Comparison of ENCODE assay signal across 23 mouse cellular contexts in genomic region chr4:134774126-134774525, GRCm38 (mm10). TPM values are rescaled to one million over a fixed set of nuclear protein-coding genes. Genes with fewer than 3 reads are reported as not detected.
DNase-seq lines count a peak whose midpoint lies in the region; ATAC-seq and TF ChIP-seq lines count a peak whose summit lies in the region.
"Had no signal": no experiment of that assay in that cellular context is flagged by ENCODE, and none has a peak within 500 bp of the region (broad histone marks: within the 10 kb centered on the region; RNA-seq: fewer than 3 reads in every experiment).

No protein-coding gene starts in this region.

- no peak for TF ChIP-seq EP300 in liver, embryonic 14.5 days (IDR thresholded peaks at IDR 0.05; ENCODE audit: low read depth)

- no peaks in the 10 kb centered on the region for H3K27me3 ChIP-seq in liver, embryonic 11.5 days (replicated peaks; ENCODE audit: control insufficient read depth, insufficient read depth, low read length)
- no peaks in the 10 kb centered on the region for H3K27me3 ChIP-seq in liver, embryonic 14.5 days (ENCODE audit: control insufficient read depth, insufficient read depth, low read length)
- H3K27me3 ChIP-seq: forebrain, embryonic 15.5 days; intestine, embryonic 15.5 days had no signal

- no peak for TF ChIP-seq CTCF in liver, embryonic 14.5 days (IDR thresholded peaks at IDR 0.05; ENCODE audit: low read depth)

- 56% methylated on average over 6 of the region's 6 CpGs for WGBS in liver, embryonic 11.5 days
- 30% methylated on average over 6 of the region's 6 CpGs for WGBS in liver, embryonic 14.5 days (ENCODE audit: insufficient replicate concordance)

- peaks cover 35% of the 10 kb centered on the region for H3K4me1 ChIP-seq in liver, embryonic 11.5 days (replicated peaks; ENCODE audit: control insufficient read depth, insufficient read depth, low read length)
- peaks cover 14 to 29% of the 10 kb centered on the region in 2 experiments for H3K4me1 ChIP-seq in liver, embryonic 14.5 days (replicated peaks; ENCODE audit: control insufficient read depth in 2 of 2, insufficient read depth in 2 of 2, low read length in 1 of 2)
- H3K4me1 ChIP-seq: forebrain, embryonic 12.5 days; forebrain, embryonic 15.5 days; hindbrain, embryonic 15.5 days had no signal

- peak overlapping the region; percentile 26; the same call in 1 of the 2 replicates for H3K27ac ChIP-seq in liver, embryonic 11.5 days (ENCODE audit: low read depth, low read length)
- H3K27ac ChIP-seq in liver, embryonic 14.5 days, result no peak overlapping the region
- H3K27ac ChIP-seq: embryonic facial prominence, embryonic 10.5 days; embryonic facial prominence, embryonic 13.5 days; forebrain, embryonic 12.5 days; forebrain, embryonic 15.5 days; heart, embryonic 13.5 days; hindbrain, embryonic 12.5 days; hindbrain, embryonic 15.5 days; intestine, embryonic 15.5 days had no signal

- H3K4me2 ChIP-seq in liver, embryonic 11.5 days, result no peak overlapping the region
- no peak overlapping the region for H3K4me2 ChIP-seq in liver, embryonic 14.5 days (ENCODE audit: low read depth)
- H3K4me2 ChIP-seq: embryonic facial prominence, embryonic 13.5 days; forebrain, embryonic 12.5 days; forebrain, embryonic 15.5 days; heart, embryonic 13.5 days; hindbrain, embryonic 12.5 days; hindbrain, embryonic 15.5 days; intestine, embryonic 15.5 days had no signal

- intact Hi-C loops in heart, postnatal 14 days (cut with DNase I), result no loop called here

- peak; percentile 10 for DNase-seq in adrenal gland, postnatal 10 days
- DNase-seq in adrenal gland, postnatal 14 days, result no peak
- peak; percentile 71 for DNase-seq in c-Kit-positive CD71-positive TER-119-negative erythroid progenitor cells, embryonic 14.5 days (ENCODE audit: low read depth)
- DNase-seq in liver, embryonic 11.5 days (ENCODE audit: low spot score), result no peak
- DNase-seq in liver, embryonic 14.5 days (ENCODE audit: low read depth in 3 of 3, low spot score in 3 of 3), result no peak
- no peak for DNase-seq in cerebellum, adult 8-10 months
- no peak for DNase-seq in T-cell, adult 2 months (ENCODE audit: low spot score)
- no peak for DNase-seq in heart, postnatal 14 days
- DNase-seq: adrenal gland, adult 8-10 months; cerebellum, adult 18-20 months; cerebellum, adult 9-11 months; gastrocnemius, postnatal 25 days; heart, adult 18-20 months had no signal

- no peaks in the 10 kb centered on the region for H3K9me3 ChIP-seq in liver, embryonic 11.5 days (ENCODE audit: control insufficient read depth, low read length)
- no peaks in the 10 kb centered on the region for H3K9me3 ChIP-seq in liver, embryonic 14.5 days (ENCODE audit: control insufficient read depth, low read length)
- H3K9me3 ChIP-seq: embryonic facial prominence, embryonic 10.5 days; embryonic facial prominence, embryonic 13.5 days; forebrain, embryonic 12.5 days; forebrain, embryonic 15.5 days; heart, embryonic 13.5 days; hindbrain, embryonic 12.5 days; hindbrain, embryonic 15.5 days; intestine, embryonic 15.5 days had no signal

- H3K4me3 ChIP-seq in liver, embryonic 11.5 days (ENCODE audit: low read depth, low read length), result no peak overlapping the region
- H3K4me3 ChIP-seq in liver, embryonic 14.5 days (ENCODE audit: insufficient read depth in 1 of 2, low read depth in 2 of 2, low read length in 2 of 2), result no peak overlapping the region
- H3K4me3 ChIP-seq: embryonic facial prominence, embryonic 10.5 days; embryonic facial prominence, embryonic 13.5 days; erythroblast, embryonic 14.5 days; forebrain, embryonic 12.5 days; forebrain, embryonic 15.5 days; heart, embryonic 13.5 days; hindbrain, embryonic 12.5 days; hindbrain, embryonic 15.5 days; intestine, embryonic 15.5 days had no signal

- H3K9ac ChIP-seq in liver, embryonic 11.5 days (ENCODE audit: low read depth, low read length), result no peak overlapping the region
- H3K9ac ChIP-seq in liver, embryonic 14.5 days (replicated peaks), result peak overlapping the region; percentile 24; the same call in 1 of the 2 replicates
- H3K9ac ChIP-seq: embryonic facial prominence, embryonic 13.5 days; forebrain, embryonic 12.5 days; forebrain, embryonic 15.5 days; heart, embryonic 13.5 days; hindbrain, embryonic 12.5 days; hindbrain, embryonic 15.5 days; intestine, embryonic 15.5 days had no signal

- peak; percentile 61; the same call in 1 of the 2 replicates for ATAC-seq in liver, embryonic 11.5 days (replicated peaks; ENCODE audit: low FRiP score)
- ATAC-seq in liver, embryonic 14.5 days (ENCODE audit: insufficient read depth), result no peak
- ATAC-seq: activated CD4-positive, CD25-positive, alpha-beta regulatory T cell, adult 4 months; forebrain, embryonic 15.5 days; intestine, embryonic 15.5 days had no signal

- no peaks in the 10 kb centered on the region for H3K36me3 ChIP-seq in liver, embryonic 11.5 days (ENCODE audit: control insufficient read depth, insufficient read depth, low read length)
- H3K36me3 ChIP-seq in liver, embryonic 14.5 days (replicated peaks; ENCODE audit: control insufficient read depth, insufficient read depth, low read depth), result no peaks in the 10 kb centered on the region
- H3K36me3 ChIP-seq: embryonic facial prominence, embryonic 10.5 days; embryonic facial prominence, embryonic 13.5 days; forebrain, embryonic 12.5 days; forebrain, embryonic 15.5 days; heart, embryonic 13.5 days; hindbrain, embryonic 12.5 days; hindbrain, embryonic 15.5 days; intestine, embryonic 15.5 days had no signal

RNA-seq across cellular contexts. Expression of gene Ldlrap1, which starts 6.3 kb away (rescaled TPM):
- total RNA-seq in adrenal gland, postnatal 10 days (2021), result 10 to 100 TPM; 37.3 to 48.9 TPM
- total RNA-seq in adrenal gland, postnatal 14 days (2021), result 46.4 and 53.1 TPM in 2 replicates
- polyA plus RNA-seq in liver, embryonic 11.5 days (2014; fragmentation: Nextera tagmentation; extraction: Ambion mirVana), result 32.2 and 33.3 TPM in 2 replicates
- 7.0 and 9.1 TPM in 2 replicates for polyA plus RNA-seq in liver, embryonic 14.5 days (2012; rRNA removed)
- polyA plus RNA-seq in liver, embryonic 14.5 days (2014; fragmentation: Nextera tagmentation; extraction: Ambion mirVana), result 13.4 and 19.2 TPM in 2 replicates
- 10 to 100 TPM; 18.3 to 18.6 TPM for total RNA-seq in heart, postnatal 14 days (2021)

Comparison
In these comparisons a context has a peak if more than half of its experiments do, and no peak if none do; other contexts are left out.
1. DNase-seq: peak in adrenal gland, postnatal 10 days (single experiment) and c-Kit-positive CD71-positive TER-119-negative erythroid progenitor cells, embryonic 14.5 days (single experiment); none in adrenal gland, postnatal 14 days (single experiment), liver, embryonic 11.5 days (single experiment), liver, embryonic 14.5 days (0 of 3), cerebellum, adult 8-10 months (single experiment), T-cell, adult 2 months (single experiment) and heart, postnatal 14 days (0 of 2).